10 mouse cellular contexts compared by ENCODE assay signal in genomic region chr3:30593719-30594485, GRCm38 (mm10). TPM values are rescaled to one million over a fixed set of nuclear protein-coding genes. Genes with fewer than 3 reads are reported as not detected.
DNase-seq lines count a peak whose midpoint lies in the region; ATAC-seq and TF ChIP-seq lines count a peak whose summit lies in the region.
"Had no signal": no experiment of that assay in that cellular context is flagged by ENCODE, and none has a peak within 500 bp of the region (broad histone marks: within the 10 kb centered on the region; RNA-seq: fewer than 3 reads in every experiment).

No protein-coding gene starts in this region.

- TF ChIP-seq CTCF in lung, adult 2 months (IDR thresholded peaks at IDR 0.05; ENCODE audit: insufficient read depth, low read length): 0 out of 2 replicates have a peak, but pooled peaks have one; percentile 23
- peak; percentile 37 to 54 (median 45); a peak in 5 of 6 replicates for TF ChIP-seq CTCF in MEL (IDR thresholded peaks at IDR 0.05 in 2 of 3, conservative IDR thresholded peaks at IDR 0.05 in 1 of 3; ENCODE audit: control insufficient read depth in 1 of 3, insufficient read depth in 1 of 3, low read depth in 2 of 3, low read length in 3 of 3, poor library complexity in 1 of 3, severe bottlenecking in 1 of 3)

- peak; percentile 71 for ATAC-seq in granulocyte monocyte progenitor cell, adult 5-6 weeks (replicated peaks; ENCODE audit: poor library complexity, severe bottlenecking)
- ATAC-seq in megakaryocyte progenitor cell, adult 5-6 weeks (replicated peaks; ENCODE audit: poor library complexity): peak; percentile 77
- no peak for ATAC-seq in cerebellum, adult (ENCODE audit: insufficient number of reproducible peaks, low FRiP score, low TSS enrichment)

- no peak for DNase-seq in lung, adult 2 months
- DNase-seq in lung, postnatal 25 days (ENCODE audit: low spot score): no peak
- DNase-seq in MEL (ENCODE audit: low read depth, low spot score): peak; percentile 87
- DNase-seq in cerebellum, adult 11 months: no peak
- no peak for DNase-seq in layer of hippocampus, postnatal 25 days (ENCODE audit: extremely low spot score in 1 of 2, low spot score in 1 of 2)

- H3K9me3 ChIP-seq in MEL (replicated peaks; ENCODE audit: insufficient read depth, low read length): no peaks in the 10 kb centered on the region
- H3K9me3 ChIP-seq: embryonic facial prominence, embryonic 12.5 days had no signal

- 76% methylated on average over 4 of the region's 4 CpGs for WGBS in lung, adult 2 months

- H3K79me2 ChIP-seq in MEL (ENCODE audit: control insufficient read depth, insufficient read depth, low read length, poor library complexity): peaks cover 4% of the 10 kb centered on the region; the same call in 1 of the 2 replicates

- no peak overlapping the region for H3K4me3 ChIP-seq in lung, adult 2 months (replicated peaks; ENCODE audit: extremely low read depth, low read depth, low read length)
- no peak overlapping the region for H3K4me3 ChIP-seq in MEL (ENCODE audit: control insufficient read depth in 1 of 2, insufficient read depth in 1 of 2, low read depth in 2 of 2, low read length in 2 of 2)

- TF ChIP-seq EP300 in MEL (IDR thresholded peaks at IDR 0.05; ENCODE audit: low read depth in 1 of 2, low read length in 2 of 2): no peak

- H3K36me3 ChIP-seq in MEL (ENCODE audit: control insufficient read depth in 1 of 2, insufficient read depth in 2 of 2, low read length in 2 of 2): peaks cover 0 to 10% of the 10 kb centered on the region in 2 experiments; a peak in 2 of 4 replicates
- H3K36me3 ChIP-seq: embryonic facial prominence, embryonic 12.5 days had no signal

- H3K27me3 ChIP-seq in MEL (ENCODE audit: control insufficient read depth in 1 of 2, insufficient read depth in 2 of 2, low read length in 2 of 2): no peaks in the 10 kb centered on the region
- H3K27me3 ChIP-seq: embryonic facial prominence, embryonic 12.5 days had no signal

- no peak overlapping the region for H3K27ac ChIP-seq in MEL (ENCODE audit: control insufficient read depth, low read depth, low read length)
- H3K27ac ChIP-seq: embryonic facial prominence, embryonic 12.5 days had no signal

- TF ChIP-seq RAD21 in MEL (IDR thresholded peaks at IDR 0.05; ENCODE audit: low read depth, low read length): peak; percentile 31

- H3K9ac ChIP-seq in MEL (ENCODE audit: control insufficient read depth, low read depth, low read length, poor library complexity, severe bottlenecking): no peak overlapping the region
- H3K9ac ChIP-seq: embryonic facial prominence, embryonic 12.5 days had no signal

- no peak for TF ChIP-seq POLR2A in lung, adult 2 months (IDR thresholded peaks at IDR 0.05; ENCODE audit: borderline replicate concordance, extremely low read depth, low read depth, low read length)
- TF ChIP-seq POLR2A in MEL (IDR thresholded peaks at IDR 0.05; ENCODE audit: control insufficient read depth in 1 of 2, insufficient read depth in 1 of 2, low read depth in 1 of 2, low read length in 2 of 2, poor library complexity in 1 of 2): no peak

- H3K4me1 ChIP-seq in lung, adult 2 months (ENCODE audit: control insufficient read depth, insufficient read depth, low read length): no peaks in the 10 kb centered on the region
- H3K4me1 ChIP-seq in MEL (ENCODE audit: control insufficient read depth in 1 of 2, insufficient read depth in 2 of 2, low read length in 2 of 2): peaks cover 3 to 11% of the 10 kb centered on the region in 2 experiments; a peak in 3 of 4 replicates
- H3K4me1 ChIP-seq: embryonic facial prominence, embryonic 12.5 days had no signal

TF ChIP-seq in MEL, 35 proteins besides CTCF, POLR2A, EP300 and RAD21:
- TF ChIP-seq MEF2A (IDR thresholded peaks at IDR 0.05; ENCODE audit: extremely low read depth, insufficient replicate concordance, low read depth, low read length, poor library complexity, severe bottlenecking) (no peak), RCOR1 (IDR thresholded peaks at IDR 0.05; ENCODE audit: low read depth, low read length) (no peak), MAFK (IDR thresholded peaks at IDR 0.05; ENCODE audit: borderline replicate concordance, low read depth, low read length) (no peak), HCFC1 (IDR thresholded peaks at IDR 0.05; ENCODE audit: low read depth, low read length) (0 out of 2 replicates have a peak, but pooled peaks have one; percentile 19), ZNF384 (IDR thresholded peaks at IDR 0.05; ENCODE audit: low read depth, low read length) (peak; percentile 89), NRF1 (IDR thresholded peaks at IDR 0.05; ENCODE audit: insufficient read depth, low read depth, low read length, poor library complexity, severe bottlenecking) (peak; percentile 46; the same call in 1 of the 2 replicates), MAX (IDR thresholded peaks at IDR 0.05; ENCODE audit: low read length) (peak; percentile 32; the same call in 1 of the 2 replicates), SMC3 (IDR thresholded peaks at IDR 0.05; ENCODE audit: low read depth, low read length) (peak; percentile 52), MYC (IDR thresholded peaks at IDR 0.05; ENCODE audit: low read depth, low read length) (peak; percentile 56; the same call in 1 of the 2 replicates), SIN3A (IDR thresholded peaks at IDR 0.05; ENCODE audit: low read length) (peak; percentile 34; the same call in 1 of the 2 replicates), USF1 (IDR thresholded peaks at IDR 0.05; ENCODE audit: low read depth, low read length) (no peak), GATA1 (IDR thresholded peaks at IDR 0.05; ENCODE audit: low read depth, low read length) (no peak), GABPA (IDR thresholded peaks at IDR 0.05; ENCODE audit: low read depth, low read length) (no peak)

RNA-seq across cellular contexts. Expression of gene Actrt3, which starts 5.8 kb away (rescaled TPM):
- not detected in 2 replicates for polyA plus RNA-seq in lung, adult 2 months (2012; rRNA removed)
- total RNA-seq in MEL (2012; rRNA removed): 0.08 TPM in 1 of 2 replicates, not detected in the other
- polyA plus RNA-seq in MEL (2012; ENCODE audit: insufficient read depth in 1 of 2, insufficient read length in 2 of 2, low read depth in 1 of 2, low replicate concordance in 2 of 2, missing spikeins in 1 of 2): under 1 TPM in 1 of 2 experiments, not detected in 1; 0.04 TPM
- not detected in 2 replicates for total RNA-seq in granulocyte monocyte progenitor cell, adult 5-6 weeks (2014; fragmentation: Nextera tagmentation)
- not detected in 2 replicates for total RNA-seq in granulocyte monocyte progenitor cell, adult 5-6 weeks (2017)
- not detected in 2 replicates for total RNA-seq in megakaryocyte progenitor cell, adult 5-6 weeks (2015)
- total RNA-seq in megakaryocyte progenitor cell, adult 5-6 weeks (2017): not detected in 2 replicates
- total RNA-seq in layer of hippocampus, postnatal 25 days (2021): under 1 TPM; 0.49 to 0.79 TPM
- polyA plus RNA-seq: embryonic facial prominence, embryonic 12.5 days had no signal

RNA-seq across cellular contexts. Expression of gene Mynn, which starts 8.0 kb away (rescaled TPM):
- 5.5 and 8.6 TPM in 2 replicates for polyA plus RNA-seq in lung, adult 2 months (2012; rRNA removed)
- total RNA-seq in MEL (2012; rRNA removed): 13.9 and 17.0 TPM in 2 replicates
- 10 to 100 TPM in 1 of 2 experiments, not detected in 1; 12.3 TPM for polyA plus RNA-seq in MEL (2012; ENCODE audit: insufficient read depth in 1 of 2, insufficient read length in 2 of 2, low read depth in 1 of 2, low replicate concordance in 2 of 2, missing spikeins in 1 of 2)
- 8.8 and 15.1 TPM in 2 replicates for total RNA-seq in granulocyte monocyte progenitor cell, adult 5-6 weeks (2014; fragmentation: Nextera tagmentation)
- total RNA-seq in granulocyte monocyte progenitor cell, adult 5-6 weeks (2017): 21.8 and 29.6 TPM in 2 replicates
- total RNA-seq in megakaryocyte progenitor cell, adult 5-6 weeks (2015): 22.7 and 27.1 TPM in 2 replicates
- total RNA-seq in megakaryocyte progenitor cell, adult 5-6 weeks (2017): 26.3 and 26.5 TPM in 2 replicates
- 10 to 100 TPM; 17.8 to 18.9 TPM for total RNA-seq in layer of hippocampus, postnatal 25 days (2021)

RNA-seq across cellular contexts. Expression of gene Mecom, which starts 46.1 kb away (rescaled TPM):
- polyA plus RNA-seq in lung, adult 2 months (2012; rRNA removed): 13.5 and 16.0 TPM in 2 replicates
- 0.04 and 0.10 TPM in 2 replicates for total RNA-seq in MEL (2012; rRNA removed)
- polyA plus RNA-seq in MEL (2012; ENCODE audit: insufficient read depth in 1 of 2, insufficient read length in 2 of 2, low read depth in 1 of 2, low replicate concordance in 2 of 2, missing spikeins in 1 of 2): not detected
- 1.9 TPM in 1 of 2 replicates, not detected in the other for total RNA-seq in granulocyte monocyte progenitor cell, adult 5-6 weeks (2014; fragmentation: Nextera tagmentation)
- 0.72 and 0.90 TPM in 2 replicates for total RNA-seq in granulocyte monocyte progenitor cell, adult 5-6 weeks (2017)
- 0.54 and 4.0 TPM in 2 replicates for total RNA-seq in megakaryocyte progenitor cell, adult 5-6 weeks (2015)
- 0.17 and 2.3 TPM in 2 replicates for total RNA-seq in megakaryocyte progenitor cell, adult 5-6 weeks (2017)
- total RNA-seq in layer of hippocampus, postnatal 25 days (2021): 1 to 10 TPM; 2.8 to 3.9 TPM

RNA-seq across cellular contexts. Expression of gene Lrriq4, which starts 50.4 kb away (rescaled TPM):
- polyA plus RNA-seq in lung, adult 2 months (2012; rRNA removed): not detected in 2 replicates
- not detected in 2 replicates for total RNA-seq in MEL (2012; rRNA removed)
- not detected for polyA plus RNA-seq in MEL (2012; ENCODE audit: insufficient read depth in 1 of 2, insufficient read length in 2 of 2, low read depth in 1 of 2, low replicate concordance in 2 of 2, missing spikeins in 1 of 2)
- not detected in 2 replicates for total RNA-seq in granulocyte monocyte progenitor cell, adult 5-6 weeks (2014; fragmentation: Nextera tagmentation)
- total RNA-seq in granulocyte monocyte progenitor cell, adult 5-6 weeks (2017): not detected in 2 replicates
- total RNA-seq in megakaryocyte progenitor cell, adult 5-6 weeks (2015): not detected in 2 replicates
- total RNA-seq in megakaryocyte progenitor cell, adult 5-6 weeks (2017): not detected in 2 replicates
- total RNA-seq in layer of hippocampus, postnatal 25 days (2021): not detected
- total RNA-seq: left cerebral cortex, postnatal 36 days had no signal
- polyA plus RNA-seq: embryonic facial prominence, embryonic 12.5 days had no signal

RNA-seq across cellular contexts. Expression of gene Lrrc34, which starts 53.8 kb away (rescaled TPM):
- polyA plus RNA-seq in lung, adult 2 months (2012; rRNA removed): 0.34 and 0.79 TPM in 2 replicates
- not detected in 2 replicates for total RNA-seq in MEL (2012; rRNA removed)
- not detected for polyA plus RNA-seq in MEL (2012; ENCODE audit: insufficient read depth in 1 of 2, insufficient read length in 2 of 2, low read depth in 1 of 2, low replicate concordance in 2 of 2, missing spikeins in 1 of 2)
- total RNA-seq in granulocyte monocyte progenitor cell, adult 5-6 weeks (2014; fragmentation: Nextera tagmentation): not detected in 2 replicates
- total RNA-seq in granulocyte monocyte progenitor cell, adult 5-6 weeks (2017): 0.56 TPM in 1 of 2 replicates, not detected in the other
- total RNA-seq in megakaryocyte progenitor cell, adult 5-6 weeks (2015): not detected in 2 replicates
- not detected in 2 replicates for total RNA-seq in megakaryocyte progenitor cell, adult 5-6 weeks (2017)
- not detected for total RNA-seq in layer of hippocampus, postnatal 25 days (2021)
- total RNA-seq: left cerebral cortex, postnatal 36 days had no signal
